In genomic region chr9:54699087-54699344, GRCm38 (mm10) we compare ENCODE assay signal across 8 mouse cellular contexts. TPM values are rescaled to one million over a fixed set of nuclear protein-coding genes. Genes with fewer than 3 reads are reported as not detected.
A peak's percentile ranks its signal among the peaks of the same experiment; 100 is the strongest.
DNase-seq lines count a peak whose midpoint lies in the region; ATAC-seq and TF ChIP-seq lines count a peak whose summit lies in the region.

No protein-coding gene starts in this region.

- no peak for TF ChIP-seq CTCF in ES-Bruce4 (IDR thresholded peaks at IDR 0.05; ENCODE audit: low read depth, low read length)

- peak overlapping the region; percentile 84 for H3K4me3 ChIP-seq in heart, embryonic 10.5 days
- peak overlapping the region; percentile 73 for H3K4me3 ChIP-seq in ES-Bruce4 (ENCODE audit: low read depth, low read length)
- peak overlapping the region; percentile 76 for H3K4me3 ChIP-seq in forebrain, embryonic 16.5 days (replicated peaks; ENCODE audit: low read length)
- H3K4me3 ChIP-seq in liver, embryonic 15.5 days (replicated peaks), result peak overlapping the region; percentile 85

- H3K36me3 ChIP-seq in heart, embryonic 10.5 days, result no peaks in the 10 kb centered on the region
- no peaks in the 10 kb centered on the region for H3K36me3 ChIP-seq in ES-Bruce4 (ENCODE audit: control insufficient read depth, insufficient read depth, low read length, poor library complexity, severe bottlenecking)
- no peaks in the 10 kb centered on the region for H3K36me3 ChIP-seq in forebrain, embryonic 16.5 days (ENCODE audit: control insufficient read depth, insufficient read depth)
- no peaks in the 10 kb centered on the region for H3K36me3 ChIP-seq in liver, embryonic 15.5 days (replicated peaks)

- H3K9ac ChIP-seq in ES-Bruce4 (ENCODE audit: low read depth, poor library complexity, severe bottlenecking), result peak overlapping the region; percentile 74
- H3K9ac ChIP-seq in forebrain, embryonic 16.5 days (replicated peaks; ENCODE audit: low read depth, low read length), result peak overlapping the region; percentile 82
- H3K9ac ChIP-seq in liver, embryonic 15.5 days, result peak overlapping the region; percentile 95

- no peak for TF ChIP-seq EP300 in ES-Bruce4 (IDR thresholded peaks at IDR 0.05; ENCODE audit: insufficient read depth, low read depth, low read length)

- peak overlapping the region; percentile 66 for H3K4me2 ChIP-seq in forebrain, embryonic 16.5 days (ENCODE audit: low read length)
- H3K4me2 ChIP-seq in liver, embryonic 15.5 days, result peak overlapping the region; percentile 84

- ATAC-seq in forebrain, embryonic 16.5 days, result no peak
- ATAC-seq in liver, embryonic 15.5 days (ENCODE audit: insufficient read depth), result peak; percentile 41

- H3K4me1 ChIP-seq in heart, embryonic 10.5 days, result peaks cover 41% of the 10 kb centered on the region
- no peaks in the 10 kb centered on the region for H3K4me1 ChIP-seq in ES-Bruce4 (ENCODE audit: control insufficient read depth, insufficient read depth, low read length)
- peaks cover 11% of the 10 kb centered on the region for H3K4me1 ChIP-seq in forebrain, embryonic 16.5 days (replicated peaks; ENCODE audit: control insufficient read depth, insufficient read depth, low read length)
- H3K4me1 ChIP-seq in liver, embryonic 15.5 days (replicated peaks), result peaks cover 79% of the 10 kb centered on the region

- TF ChIP-seq POLR2A in ES-Bruce4 (IDR thresholded peaks at IDR 0.05; ENCODE audit: insufficient read depth, low read length), result no peak

- 9% methylated on average over 27 of the region's 27 CpGs for WGBS in heart, embryonic 10.5 days
- 9% methylated on average over 27 of the region's 27 CpGs for WGBS in forebrain, embryonic 16.5 days
- WGBS in liver, embryonic 15.5 days (ENCODE audit: insufficient replicate concordance), result 8% methylated on average over 27 of the region's 27 CpGs

- DNase-seq in heart, embryonic 10.5 days (ENCODE audit: low spot score), result peak; percentile 84
- DNase-seq in heart, postnatal 4 days, result no peak
- no peak for DNase-seq in urinary bladder, postnatal 10 days (ENCODE audit: low spot score)
- no peak for DNase-seq in left cerebral cortex, adult 9 months (ENCODE audit: low spot score in 2 of 2)
- DNase-seq in cerebellum, postnatal 4 days (ENCODE audit: low spot score in 2 of 2), result no peak

- peaks cover 39% of the 10 kb centered on the region for H3K27me3 ChIP-seq in heart, embryonic 10.5 days (ENCODE audit: insufficient read depth, poor library complexity, severe bottlenecking)
- H3K27me3 ChIP-seq in ES-Bruce4 (ENCODE audit: control insufficient read depth, insufficient read depth, low read length, poor library complexity, severe bottlenecking), result peaks cover 17% of the 10 kb centered on the region
- H3K27me3 ChIP-seq in forebrain, embryonic 16.5 days (replicated peaks; ENCODE audit: control insufficient read depth, insufficient read depth, low read length), result no peaks in the 10 kb centered on the region
- peaks cover 43% of the 10 kb centered on the region for H3K27me3 ChIP-seq in liver, embryonic 15.5 days

- H3K27ac ChIP-seq in heart, embryonic 10.5 days, result peak overlapping the region; percentile 93
- no peak overlapping the region for H3K27ac ChIP-seq in ES-Bruce4 (ENCODE audit: insufficient read depth, low read length)
- no peak overlapping the region for H3K27ac ChIP-seq in forebrain, embryonic 16.5 days (ENCODE audit: low read length)
- H3K27ac ChIP-seq in liver, embryonic 15.5 days (replicated peaks), result peak overlapping the region; percentile 96

- no peaks in the 10 kb centered on the region for H3K9me3 ChIP-seq in heart, embryonic 10.5 days
- H3K9me3 ChIP-seq in ES-Bruce4 (replicated peaks; ENCODE audit: control insufficient read depth, insufficient read depth, low read length, poor library complexity, severe bottlenecking), result no peaks in the 10 kb centered on the region
- no peaks in the 10 kb centered on the region for H3K9me3 ChIP-seq in forebrain, embryonic 16.5 days (ENCODE audit: control insufficient read depth, low read length)
- no peaks in the 10 kb centered on the region for H3K9me3 ChIP-seq in liver, embryonic 15.5 days (replicated peaks)

RNA-seq across cellular contexts. Expression of gene Dnaja4, which starts 0.3 kb away (rescaled TPM):
- 9.7 and 16.3 TPM in 2 replicates for polyA plus RNA-seq in heart, embryonic 10.5 days (2016; fragmentation: Nextera tagmentation; extraction: Ambion mirVana)
- 10 to 100 TPM; 40.7 to 43.7 TPM for total RNA-seq in heart, postnatal 4 days (2021)
- 3.2 and 4.4 TPM in 2 replicates for polyA plus RNA-seq in ES-Bruce4 (2011; ENCODE audit: insufficient read depth, insufficient read length, low read depth, missing spikeins)
- polyA plus RNA-seq in forebrain, embryonic 16.5 days (2015; fragmentation: Nextera tagmentation; extraction: Ambion mirVana), result 6.5 and 6.9 TPM in 2 replicates
- 21.5 and 23.0 TPM in 2 replicates for polyA plus RNA-seq in liver, embryonic 15.5 days (2015; fragmentation: Nextera tagmentation; extraction: Ambion mirVana)

RNA-seq across cellular contexts. Expression of gene Wdr61, which starts 35.3 kb away (rescaled TPM):
- 130 and 151 TPM in 2 replicates for polyA plus RNA-seq in heart, embryonic 10.5 days (2016; fragmentation: Nextera tagmentation; extraction: Ambion mirVana)
- 10 to 100 TPM; 47.1 to 49.9 TPM for total RNA-seq in heart, postnatal 4 days (2021)
- 108 and 109 TPM in 2 replicates for polyA plus RNA-seq in ES-Bruce4 (2011; ENCODE audit: insufficient read depth, insufficient read length, low read depth, missing spikeins)
- 115 and 126 TPM in 2 replicates for polyA plus RNA-seq in forebrain, embryonic 16.5 days (2015; fragmentation: Nextera tagmentation; extraction: Ambion mirVana)
- polyA plus RNA-seq in liver, embryonic 15.5 days (2015; fragmentation: Nextera tagmentation; extraction: Ambion mirVana), result 75.3 and 80.3 TPM in 2 replicates

RNA-seq across cellular contexts. Expression of gene Acsbg1, which starts 37.3 kb away (rescaled TPM):
- polyA plus RNA-seq in heart, embryonic 10.5 days (2016; fragmentation: Nextera tagmentation; extraction: Ambion mirVana), result 0.27 and 0.48 TPM in 2 replicates
- total RNA-seq in heart, postnatal 4 days (2021), result under 1 TPM in 1 of 2 experiments, not detected in 1; 0.09 TPM
- 0.61 TPM in 1 of 2 replicates, not detected in the other for polyA plus RNA-seq in ES-Bruce4 (2011; ENCODE audit: insufficient read depth, insufficient read length, low read depth, missing spikeins)
- 19.5 and 22.6 TPM in 2 replicates for polyA plus RNA-seq in forebrain, embryonic 16.5 days (2015; fragmentation: Nextera tagmentation; extraction: Ambion mirVana)
- 0.09 and 0.13 TPM in 2 replicates for polyA plus RNA-seq in liver, embryonic 15.5 days (2015; fragmentation: Nextera tagmentation; extraction: Ambion mirVana)

Comparison
In these comparisons a context has a peak if more than half of its experiments do, and no peak if none do; other contexts are left out.
1. H3K27ac ChIP-seq: peak in heart, embryonic 10.5 days (single experiment) and liver, embryonic 15.5 days (single experiment); none in ES-Bruce4 (single experiment) and forebrain, embryonic 16.5 days (single experiment).
2. RNA of gene Acsbg1, which starts 37.3 kb away (polyA plus RNA-seq): 19.5 to 22.6 TPM in forebrain, embryonic 16.5 days; 0.27 to 0.48 TPM in heart, embryonic 10.5 days, 0.09 to 0.13 TPM in liver, embryonic 15.5 days and 0.61 TPM in ES-Bruce4; every median in the first group is over 10 times any median in the second.
3. Peak in every context shown above with its lines, with median percentiles within 50 percentile points of each other: H3K4me3 ChIP-seq and H3K9ac ChIP-seq.